Mouse (Mus musculus) brain, adult 2 months (tissue): Measurements from ENCODE around the gene Rdh5.

Source experiments
- DNase-seq: peaks from one replicate; pipeline ENCODE4 v3.0.0; 2011; ENCODE audit warnings: low read depth, low spot score

The Rdh5 gene

DNA sequence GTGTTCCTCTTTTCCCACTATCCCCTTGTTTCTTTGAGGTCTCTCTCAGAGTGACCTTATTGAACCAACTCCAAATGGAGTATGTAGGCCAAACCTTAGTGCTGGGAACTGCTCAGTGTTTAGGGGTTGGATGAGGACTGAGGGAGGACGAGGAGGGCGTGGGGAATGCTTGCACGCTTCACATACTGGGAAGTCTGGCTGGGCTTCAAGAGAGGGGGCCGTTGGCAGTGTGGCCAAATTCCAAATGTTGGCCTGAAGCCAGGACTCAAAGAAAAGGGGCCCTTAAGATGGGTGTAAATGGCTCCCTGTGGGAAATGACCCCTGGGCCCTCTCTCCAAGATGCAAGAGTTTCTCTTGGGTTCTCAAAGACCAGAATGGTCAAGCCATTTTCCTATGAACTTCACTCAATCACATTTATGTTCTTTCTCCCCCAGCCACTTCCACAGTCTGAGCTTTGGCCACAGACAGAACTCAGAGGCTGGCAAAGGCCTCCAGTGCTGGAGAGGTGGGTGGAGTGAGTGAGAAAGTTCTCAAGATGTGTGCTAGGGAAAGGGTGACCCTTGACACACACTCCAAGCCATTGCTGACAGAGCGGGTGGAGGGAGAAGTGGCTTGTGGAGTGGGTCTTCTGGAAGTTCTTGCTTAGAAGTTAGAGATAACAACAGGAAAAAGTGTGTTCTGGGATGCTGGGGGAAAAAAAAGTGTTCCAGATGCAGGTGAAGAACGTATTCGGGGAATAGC, 7.1 kb upstream of the Rdh5 start:
- DNase-seq, result no peak

DNA sequence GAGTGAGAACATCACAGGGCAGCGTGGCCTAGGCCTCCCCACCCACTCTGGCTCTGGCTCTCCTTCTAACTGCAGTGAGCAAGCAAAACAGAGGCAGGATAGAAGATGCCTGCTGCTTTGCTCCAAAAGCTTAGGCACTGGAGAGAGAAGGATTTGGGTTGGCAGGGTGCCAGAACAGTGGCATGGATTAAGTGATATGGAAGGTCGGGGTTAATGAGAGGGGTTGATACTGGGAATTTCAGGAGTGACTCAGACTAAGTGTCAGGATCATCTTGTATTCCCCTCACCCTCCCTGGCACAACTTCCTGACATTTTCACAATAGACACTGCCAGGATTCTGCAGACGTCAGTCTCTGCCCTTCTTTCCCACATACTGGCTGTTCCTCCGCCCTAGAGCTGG, 5.7 kb upstream of the Rdh5 start:
- DNase-seq, result no peak

DNA sequence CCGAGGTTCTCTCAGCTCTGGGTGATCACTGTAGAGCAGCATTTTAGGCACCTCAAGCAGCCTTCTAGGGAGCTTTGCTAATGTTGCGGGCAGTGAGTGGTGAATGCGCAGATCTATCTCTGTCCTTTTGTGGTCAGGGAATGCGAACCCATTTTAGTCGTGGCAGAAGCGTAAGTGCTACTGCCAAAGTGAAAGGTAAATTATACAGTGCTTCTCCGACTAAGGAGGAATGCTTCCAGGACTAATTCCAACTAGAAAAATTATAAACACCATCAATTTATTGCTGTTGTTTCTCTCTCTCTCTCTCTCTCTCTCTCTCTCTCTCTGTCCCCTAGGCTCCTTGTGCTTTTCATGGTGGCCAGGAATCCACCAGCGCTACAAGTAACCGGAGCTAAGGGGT, 1.2 kb upstream of the Rdh5 start, which contains the start of gene Bloc1s1:
TSS of gene Bloc1s1 (minus strand) at position 101 of the 400 bp plus-strand sequence.
- peak; percentile 45 for DNase-seq

DNA sequence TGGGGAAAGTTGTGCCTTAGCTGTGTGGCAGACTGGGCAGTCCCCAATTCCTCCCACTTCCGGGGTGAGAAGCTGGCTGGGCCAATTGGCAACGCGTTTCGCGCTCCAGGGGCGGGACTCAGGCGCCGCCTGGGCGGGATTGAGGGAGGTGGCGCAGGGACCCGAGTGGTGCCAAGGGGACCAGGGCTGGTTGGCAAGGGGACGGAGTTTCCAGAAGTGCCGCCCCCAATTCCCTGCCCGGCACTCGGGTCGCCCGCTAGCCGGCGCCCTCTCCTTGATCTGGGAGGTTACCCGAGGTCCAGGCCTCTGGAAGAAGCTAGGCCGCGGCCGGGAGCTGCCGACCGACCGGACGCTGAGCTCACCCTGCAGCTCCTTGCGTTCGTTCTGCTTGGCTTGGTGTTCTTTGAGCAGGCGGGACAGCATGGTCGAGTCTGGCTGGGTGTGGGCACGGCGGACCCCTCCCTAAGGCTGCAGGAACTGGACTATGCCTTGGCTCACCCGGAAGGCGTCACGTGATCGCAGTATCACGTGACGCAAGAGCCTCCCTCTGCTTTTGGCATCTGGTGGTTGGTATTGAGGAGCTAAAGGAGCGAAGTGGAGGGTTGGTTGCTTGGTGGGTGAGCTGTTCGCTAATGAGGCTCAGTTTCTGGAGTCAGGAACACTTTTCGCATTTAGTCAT, 464 bp upstream of the Rdh5 start:
- peak; percentile 98 for DNase-seq

DNA sequence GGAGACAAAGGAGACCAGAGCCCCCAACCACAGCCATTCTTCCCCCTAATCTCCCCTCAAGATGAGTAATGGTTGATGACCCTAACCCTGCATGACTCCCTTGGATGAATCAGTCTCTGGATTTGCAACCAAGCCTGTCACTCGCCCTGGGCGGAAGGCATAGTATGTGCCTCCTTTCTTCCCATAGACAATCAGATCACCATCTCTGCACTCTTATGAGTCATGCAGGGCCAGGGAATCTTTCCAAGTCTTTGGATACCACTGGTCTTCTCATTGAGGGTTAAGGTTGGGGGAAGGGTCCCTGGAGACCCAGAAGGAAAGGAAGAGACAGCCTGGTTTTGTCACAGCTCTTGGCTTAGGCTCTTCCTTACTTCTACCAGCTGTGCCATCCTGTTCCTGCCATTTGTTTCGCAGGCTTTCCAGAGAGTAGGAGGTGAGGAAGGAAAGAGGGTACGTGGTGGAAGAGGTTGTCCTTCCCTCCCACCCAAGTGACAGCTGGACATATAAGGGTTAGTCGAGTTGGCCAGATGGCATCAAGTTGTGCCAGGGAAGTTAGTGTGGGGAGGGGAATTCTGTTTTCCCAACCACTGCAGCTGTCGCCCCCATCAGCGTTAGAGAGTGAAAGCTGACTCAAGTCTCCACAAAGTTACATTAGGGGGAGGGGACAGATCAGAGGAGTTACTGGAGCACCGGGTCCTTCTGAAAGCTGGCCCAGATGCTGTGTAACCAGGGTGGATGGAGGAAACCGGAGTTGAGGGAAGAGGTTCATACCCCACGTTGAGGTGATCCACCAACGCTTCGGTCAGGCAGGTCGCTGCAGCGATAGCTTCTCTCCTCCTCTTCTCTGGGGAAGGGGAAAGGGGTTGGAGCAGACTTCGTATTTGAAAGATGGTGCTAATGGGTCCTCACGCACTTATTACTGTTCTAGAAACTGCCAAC, 536 bp downstream of the Rdh5 start:
- DNase-seq, result peak; percentile 59

DNA sequence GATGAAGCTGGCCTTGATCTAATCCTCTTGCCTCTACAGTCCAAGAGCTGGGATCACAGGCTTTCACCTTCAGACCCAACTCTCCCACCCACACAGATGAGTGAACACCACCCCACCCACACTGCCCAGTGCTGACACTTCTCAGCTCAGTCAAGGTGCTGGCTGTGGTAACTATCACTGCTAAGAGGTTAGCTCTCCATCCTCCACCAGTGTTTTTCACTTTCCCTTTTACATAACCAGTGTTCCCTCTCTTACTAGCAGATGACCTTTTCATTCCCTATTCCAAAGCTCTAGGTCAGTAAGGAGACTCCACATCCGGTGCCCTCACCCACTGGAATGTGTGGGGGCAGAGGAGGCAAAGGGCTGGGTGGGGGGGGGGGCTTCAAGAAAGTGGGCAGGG, 1.4 kb downstream of the Rdh5 start:
- no peak for DNase-seq

DNA sequence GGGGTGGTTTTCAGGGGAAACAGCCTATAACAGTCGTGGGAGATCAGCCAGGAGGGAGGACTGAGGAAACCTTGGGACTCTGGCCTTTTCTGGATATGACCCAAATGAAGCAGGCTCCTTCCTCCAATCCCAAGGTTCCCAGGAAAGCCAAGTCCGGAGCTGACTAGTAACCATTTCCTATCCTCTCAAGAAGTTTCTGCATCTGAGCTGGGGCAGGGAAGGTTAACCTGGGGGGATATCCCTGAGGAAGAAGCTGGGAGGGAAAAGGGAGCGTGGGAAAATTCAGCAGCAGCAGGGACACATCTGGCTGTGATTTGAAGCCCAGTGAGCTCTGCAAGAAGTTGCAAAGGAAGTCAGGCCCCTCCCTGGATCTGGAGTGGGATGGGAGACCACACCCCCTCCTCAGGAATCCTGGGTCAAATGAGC, 1.9 kb downstream of the Rdh5 start:
- no peak for DNase-seq

DNA sequence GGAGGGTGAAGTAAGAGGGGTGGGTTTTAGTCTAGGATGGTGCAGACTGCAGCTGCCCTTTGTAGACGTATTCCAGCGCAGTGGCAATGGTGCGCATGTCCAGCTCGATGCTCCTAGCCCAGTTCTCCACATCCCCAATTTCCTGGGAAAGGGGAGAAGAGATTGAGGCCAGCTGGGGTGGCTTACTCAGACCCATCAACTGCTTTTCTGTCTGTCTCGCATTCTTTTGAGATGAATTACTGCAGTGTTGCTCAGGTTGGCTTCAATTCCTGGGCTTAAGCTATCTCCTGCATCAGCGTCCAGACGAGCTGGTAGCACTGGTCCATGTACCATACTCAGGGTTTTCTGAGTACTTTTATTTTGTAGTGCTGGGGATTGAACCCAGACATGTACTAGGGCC, 2.7 kb downstream of the Rdh5 start:
- no peak for DNase-seq

DNA sequence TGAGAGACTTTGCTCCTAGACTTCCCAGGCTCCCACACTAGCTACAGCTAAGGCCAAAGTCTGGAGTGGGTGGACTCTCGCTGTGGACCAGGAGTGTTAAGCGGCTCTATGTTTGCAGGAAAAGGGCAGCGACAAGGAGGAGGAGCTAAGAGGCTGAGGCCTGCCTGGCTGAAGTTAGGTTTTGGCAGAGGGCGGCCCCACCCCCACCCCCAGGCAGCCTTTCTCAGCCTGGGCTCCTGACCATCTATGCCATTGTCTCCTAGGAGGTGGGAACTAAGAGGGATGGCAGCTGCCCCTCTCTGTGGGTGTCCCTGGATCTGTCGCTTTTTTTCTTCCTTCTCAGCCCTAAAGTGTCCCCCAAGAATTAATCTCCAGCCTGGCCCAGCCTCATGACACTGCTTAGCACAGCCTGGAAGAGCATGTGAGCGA, 3.5 kb downstream of the Rdh5 start:
- DNase-seq, result peak; percentile 72

DNA sequence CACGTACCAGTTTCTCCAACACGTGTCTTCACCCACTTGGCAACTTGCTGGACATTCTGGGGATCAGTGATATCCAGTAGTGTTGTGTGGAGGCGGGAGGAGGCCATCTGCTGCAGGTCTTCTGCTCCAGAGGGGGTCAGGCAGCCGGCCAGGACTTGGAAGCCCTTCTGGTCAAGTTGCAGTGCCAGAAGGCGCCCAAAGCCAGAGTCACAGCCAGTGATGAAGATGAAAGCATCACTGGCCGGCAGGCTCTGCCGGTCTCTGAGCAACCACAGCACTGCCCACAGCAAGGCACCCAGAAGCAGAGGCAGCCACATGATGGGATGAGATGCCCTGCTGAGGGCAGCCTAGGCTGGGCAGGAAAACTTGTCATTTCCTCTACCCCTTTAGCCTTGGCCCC, 4.4 kb downstream of the Rdh5 start:
- DNase-seq, result peak; percentile 93

DNA sequence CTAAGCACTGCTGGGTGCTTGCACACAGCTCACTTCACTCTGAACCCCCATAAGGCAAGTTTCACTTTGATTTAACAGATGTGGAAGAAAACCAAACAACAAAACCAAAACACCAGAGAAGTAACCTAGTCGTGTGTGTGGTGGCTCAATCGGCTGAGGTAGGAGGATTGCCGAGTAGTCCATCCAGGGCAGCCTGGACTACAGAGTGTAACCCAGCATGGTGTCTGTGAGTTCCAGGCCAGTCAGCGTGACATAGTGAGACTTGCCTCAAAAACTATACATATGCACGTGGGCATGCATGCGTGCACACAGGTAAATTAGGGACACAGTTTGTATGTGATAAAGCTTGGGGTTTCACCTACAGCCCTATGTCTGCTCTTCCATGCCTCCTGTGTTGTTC, 5.3 kb downstream of the Rdh5 start:
- DNase-seq, result peak; percentile 43

DNA sequence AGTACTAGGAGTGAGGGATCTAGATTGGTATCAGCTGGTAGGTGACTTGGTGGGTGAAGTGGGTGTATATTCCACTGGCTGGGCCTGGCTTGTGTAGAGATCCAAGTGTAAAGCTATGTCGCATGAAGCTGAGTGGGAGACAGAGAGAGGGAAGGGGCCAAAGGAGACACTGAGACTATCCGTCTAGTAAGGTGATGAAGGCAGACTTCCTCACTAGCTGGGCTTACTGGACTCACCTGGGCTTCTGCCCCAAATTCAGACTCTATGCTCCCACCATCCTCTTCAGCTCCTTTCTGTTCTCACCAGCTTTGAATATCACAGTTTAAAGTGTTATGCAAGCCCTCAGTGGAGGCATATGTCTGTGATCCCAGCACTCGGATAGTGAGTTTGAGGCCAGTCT, 6.0 kb downstream of the Rdh5 start:
- DNase-seq, result no peak

DNA sequence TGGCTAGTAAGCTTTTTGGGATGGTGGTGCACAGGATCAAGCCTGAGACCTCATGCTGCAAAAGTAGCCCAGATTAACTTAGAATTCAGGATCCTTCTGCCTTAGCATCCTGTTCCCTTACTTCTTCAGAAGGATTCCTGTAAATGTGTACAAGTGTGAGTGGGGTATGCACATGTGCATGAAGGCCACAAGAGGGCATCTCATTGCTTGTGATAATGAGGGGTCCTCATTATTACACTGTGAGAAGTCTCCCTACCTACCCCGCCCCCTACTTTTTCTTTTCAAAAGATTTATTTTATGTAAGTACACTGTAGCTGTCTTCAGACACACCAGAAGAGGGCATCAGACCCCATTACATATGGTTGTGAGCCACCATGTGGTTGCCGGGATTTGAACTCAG, 7.1 kb downstream of the Rdh5 start:
- no peak for DNase-seq

DNA sequence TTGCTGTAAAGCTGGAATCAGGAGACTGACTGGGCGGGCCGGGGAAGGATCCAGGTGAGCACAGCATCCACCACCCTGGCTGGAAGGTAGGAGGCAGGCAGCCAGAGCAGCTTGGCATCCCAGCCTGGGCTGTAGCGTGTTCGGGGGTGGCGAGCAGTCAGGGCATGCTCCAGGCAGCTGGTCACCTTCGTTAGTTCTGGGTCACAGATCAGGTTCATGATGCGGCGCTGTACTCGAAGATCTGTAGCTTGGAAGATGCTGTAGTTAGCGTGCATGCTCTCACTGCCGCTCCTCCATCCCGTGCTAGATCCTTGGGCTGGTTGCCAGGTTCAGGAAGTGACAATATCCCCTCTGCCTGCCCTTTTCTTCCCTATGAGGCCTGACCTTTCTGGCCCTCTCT, 9.0 kb downstream of the Rdh5 start:
- DNase-seq, result no peak

DNA sequence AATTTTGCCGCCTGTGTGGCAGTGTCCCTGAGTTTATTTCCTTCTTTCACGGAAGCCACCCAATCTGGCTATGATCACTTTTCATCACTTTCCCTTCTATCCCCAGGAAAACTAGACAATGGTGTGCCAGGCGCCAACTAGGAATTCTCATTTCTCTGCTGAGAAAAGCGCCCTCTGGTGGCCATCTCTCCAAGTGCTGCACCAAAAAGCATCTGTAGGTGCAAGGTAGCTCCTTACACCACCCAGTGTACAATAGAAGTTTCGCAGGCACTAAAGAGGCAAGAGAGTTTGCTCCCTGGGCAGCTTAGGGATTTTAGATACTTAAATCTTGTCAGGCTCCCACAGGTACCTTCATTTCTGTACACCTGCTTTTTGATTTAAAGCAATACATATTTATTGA, 9.5 kb downstream of the Rdh5 start:
- peak; percentile 96 for DNase-seq

DNA sequence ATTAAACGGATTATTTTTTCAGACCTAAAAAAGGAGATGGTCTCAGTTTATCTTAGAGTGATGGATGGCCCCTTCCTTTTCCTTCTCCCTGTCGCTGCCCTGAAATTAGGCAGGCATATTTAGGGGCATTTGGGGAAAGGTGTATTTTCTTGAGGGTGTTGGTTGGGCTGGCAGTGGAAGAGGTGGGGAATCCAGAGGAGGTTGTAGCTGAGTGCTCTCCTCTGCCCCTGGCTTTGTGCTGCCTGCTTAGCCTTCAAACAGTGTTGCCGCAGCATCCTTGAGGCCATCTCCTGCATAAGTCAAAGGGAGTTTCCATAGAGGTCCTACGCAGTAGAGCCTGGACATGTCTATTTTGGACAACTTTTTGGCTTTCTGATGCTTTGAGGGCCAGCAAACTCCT, 9.9 kb downstream of the Rdh5 start:
- no peak for DNase-seq

DNA sequence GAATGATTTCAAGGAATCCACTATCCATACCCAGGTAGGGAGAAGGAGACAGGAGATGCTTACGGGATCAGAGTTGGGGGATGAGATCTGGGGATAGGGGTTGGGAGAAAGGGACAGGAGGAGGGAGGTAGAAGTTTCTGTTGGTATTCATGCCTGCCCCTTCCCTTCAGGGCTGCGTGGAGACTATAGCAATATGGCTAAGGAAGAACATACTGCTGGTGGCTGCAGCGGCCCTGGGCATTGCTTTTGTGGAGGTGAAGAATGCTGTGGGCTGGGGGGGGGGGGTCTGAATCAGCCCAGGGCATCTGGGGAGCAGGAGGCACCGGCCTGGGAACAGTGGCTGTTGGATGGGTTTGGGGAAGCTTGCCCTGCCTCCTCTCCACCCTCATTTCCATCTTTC, 10.4 kb downstream of the Rdh5 start:
- DNase-seq, result no peak

DNA sequence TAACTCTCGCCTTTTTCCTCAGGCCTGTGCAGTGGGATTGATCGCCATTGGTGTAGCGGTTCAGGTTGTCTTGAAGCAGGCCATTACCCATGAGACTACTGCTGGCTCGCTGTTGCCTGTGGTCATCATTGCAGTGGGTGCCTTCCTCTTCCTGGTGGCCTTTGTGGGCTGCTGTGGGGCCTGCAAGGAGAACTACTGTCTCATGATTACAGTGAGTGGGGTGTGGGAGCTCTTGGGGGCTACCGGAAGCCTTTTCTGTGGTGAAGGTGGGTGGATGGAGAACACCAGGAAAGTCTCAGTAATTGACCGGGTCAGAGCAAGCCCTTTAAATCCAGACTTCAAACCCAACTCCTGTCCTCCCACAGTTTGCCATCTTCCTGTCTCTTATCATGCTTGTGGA, 11.3 kb downstream of the Rdh5 start:
- no peak for DNase-seq

DNA sequence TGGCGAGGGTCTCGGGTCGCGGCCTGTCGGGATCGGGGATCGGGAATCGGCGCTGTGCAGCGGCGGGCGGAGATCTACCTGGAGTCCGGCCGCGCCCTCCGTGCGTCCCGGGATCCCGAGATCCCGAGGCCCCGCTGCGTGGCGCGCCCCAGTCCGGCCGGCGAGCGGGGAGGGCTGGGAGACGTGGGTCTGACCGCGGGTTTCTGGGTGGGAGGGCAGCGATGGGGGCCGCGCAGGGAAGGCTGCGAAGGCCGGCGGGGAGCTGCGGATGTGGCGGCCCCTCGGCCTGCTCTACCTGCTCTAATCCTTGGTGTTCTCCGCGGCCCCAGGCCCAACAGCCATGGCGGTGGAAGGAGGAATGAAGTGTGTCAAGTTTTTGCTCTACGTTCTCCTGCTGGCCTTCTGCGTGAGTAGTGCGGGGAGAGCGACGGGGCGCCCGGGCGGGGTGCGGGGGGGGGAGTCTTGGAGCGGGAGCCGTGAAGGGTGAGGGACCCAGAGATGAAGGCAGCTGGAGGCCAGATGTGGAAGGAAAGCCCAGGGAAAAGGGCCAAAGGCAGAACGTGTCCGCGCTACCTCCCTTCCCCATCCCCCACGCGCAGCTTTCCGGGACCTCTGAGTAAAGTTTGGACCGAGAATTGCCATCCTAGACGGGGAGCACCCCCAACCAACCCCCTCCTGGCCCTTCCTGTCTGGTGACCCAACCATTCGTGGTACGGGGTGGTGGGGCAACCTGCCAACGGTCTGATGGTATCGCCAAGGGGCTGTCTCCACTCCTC, 12.4 kb downstream of the Rdh5 start:
- DNase-seq, result no peak

DNA sequence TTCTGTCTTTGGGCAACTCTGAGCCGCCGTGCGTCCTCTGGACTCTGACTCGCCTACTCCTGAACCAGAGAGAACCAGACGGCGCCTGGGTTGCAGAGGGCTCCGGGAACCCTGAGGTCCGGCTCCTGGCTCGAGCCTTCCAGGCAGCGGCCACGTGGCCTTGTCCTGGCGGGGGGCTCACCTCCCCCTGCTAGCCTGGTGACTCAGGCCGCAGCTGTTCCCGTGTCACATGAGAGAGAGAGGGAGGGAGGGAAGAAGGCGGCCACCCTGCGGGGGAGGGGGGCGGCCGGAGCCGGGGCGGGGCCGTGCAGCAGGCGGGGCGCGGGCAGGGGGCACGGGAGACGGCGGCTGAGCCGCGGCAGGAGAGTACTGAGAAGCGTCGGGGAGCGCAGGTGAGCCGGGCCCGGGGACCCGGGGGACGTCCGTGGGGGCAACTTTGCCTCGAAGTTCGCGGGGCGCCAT, 13.1 kb downstream of the Rdh5 start:
- DNase-seq, result peak; percentile 88

DNA sequence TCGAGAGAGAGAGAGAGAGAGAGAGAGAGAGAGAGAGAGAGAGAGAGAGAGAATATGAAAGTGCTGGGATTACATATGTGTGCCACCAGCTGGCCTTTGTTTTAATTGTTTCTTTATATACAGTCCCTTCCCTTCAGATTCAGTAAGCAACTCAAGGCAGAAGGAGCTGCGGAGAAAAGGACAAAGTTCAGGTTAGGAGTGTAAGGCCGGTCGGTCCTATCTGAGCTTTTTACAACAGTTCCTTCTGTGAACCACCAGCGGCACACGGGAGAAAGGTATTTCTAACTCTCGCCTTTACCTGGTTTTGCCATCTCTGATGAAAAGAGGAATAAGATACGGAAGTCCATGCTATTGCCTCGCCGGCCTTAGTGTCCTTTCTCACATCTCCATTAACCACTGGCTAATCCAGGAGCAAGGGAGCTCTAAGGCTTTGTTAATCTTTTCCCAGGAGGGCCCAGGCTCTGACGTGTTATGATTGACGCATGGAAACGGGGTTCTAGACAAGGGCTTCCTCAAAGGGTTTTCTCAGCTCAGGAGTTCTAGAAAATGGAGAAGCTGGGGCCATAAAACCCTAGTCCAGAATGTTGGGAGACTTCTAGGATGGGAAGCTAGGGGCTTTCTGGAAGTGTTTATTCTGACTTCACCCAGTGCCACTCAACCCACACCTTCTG, 13.8 kb downstream of the Rdh5 start:
- DNase-seq, result no peak
